Mouse (Mus musculus): ENCODE results near the gene Camta1.

- TF ChIP-seq CTCF (IDR thresholded peaks at IDR 0.05; ENCODE audit: borderline replicate concordance, control insufficient read depth, extremely low read depth, insufficient read depth, low read length, poor library complexity), result no peak
- no peak for TF ChIP-seq POLR2A (IDR thresholded peaks at IDR 0.05; ENCODE audit: control insufficient read depth, extremely low read depth, insufficient read depth, low read length, poor library complexity)
Observed at GRCm38 (mm10) chr4:151195126-151195525, 666.5 kb downstream of the Camta1 start.
